ENCODE assay signal across 7 mouse cellular contexts in the genomic region with DNA sequence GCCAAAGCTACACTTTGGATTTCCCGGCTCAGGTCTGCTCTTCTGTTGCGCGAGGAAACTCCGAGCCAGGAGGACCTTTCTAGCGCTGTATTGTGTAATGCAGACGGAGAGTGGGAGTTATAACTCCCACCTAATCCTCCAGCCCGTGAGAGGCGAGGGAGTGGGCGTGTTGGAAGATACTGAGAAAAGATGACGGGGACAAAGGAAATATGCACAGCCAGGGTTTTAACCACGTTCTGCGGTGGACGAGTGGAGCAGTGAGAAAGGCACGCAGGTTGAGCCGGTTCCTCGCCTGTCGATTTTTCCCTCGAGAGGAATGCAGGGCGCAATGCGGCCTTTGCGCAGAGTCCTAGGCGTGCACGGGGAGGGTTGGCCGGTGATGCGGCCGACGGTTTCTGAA. TPM values are rescaled to one million over a fixed set of nuclear protein-coding genes. Genes with fewer than 3 reads are reported as not detected.
DNase-seq lines count a peak whose midpoint lies in the region; ATAC-seq and TF ChIP-seq lines count a peak whose summit lies in the region.

No protein-coding gene starts in this region.

- peaks cover 19% of the 10 kb centered on the region for H3K36me3 ChIP-seq in lung, embryonic 14.5 days (ENCODE audit: insufficient read depth)
- H3K36me3 ChIP-seq in hindbrain, embryonic 11.5 days (ENCODE audit: control insufficient read depth, insufficient read depth, low read length) = no peaks in the 10 kb centered on the region
- peaks cover 20% of the 10 kb centered on the region for H3K36me3 ChIP-seq in liver, embryonic 13.5 days
- peaks cover 10% of the 10 kb centered on the region for H3K36me3 ChIP-seq in stomach, embryonic 14.5 days (ENCODE audit: control insufficient read depth, insufficient read depth, low read length)

- WGBS in lung, embryonic 14.5 days = under 1% methylated on average over 27 of the region's 27 CpGs
- under 1% methylated on average over 27 of the region's 27 CpGs for WGBS in hindbrain, embryonic 11.5 days
- WGBS in liver, embryonic 13.5 days (ENCODE audit: insufficient replicate concordance) = 1% methylated on average over 27 of the region's 27 CpGs
- 0% methylated on average over 27 of the region's 27 CpGs for WGBS in stomach, embryonic 14.5 days

- TF ChIP-seq CTCF in lung, embryonic 14.5 days (IDR thresholded peaks at IDR 0.05; ENCODE audit: low read depth) = no peak

- peak overlapping the region; percentile 97 for H3K27ac ChIP-seq in lung, embryonic 14.5 days (ENCODE audit: low read depth)
- peak overlapping the region; percentile 87 for H3K27ac ChIP-seq in hindbrain, embryonic 11.5 days (ENCODE audit: low read depth, low read length)
- H3K27ac ChIP-seq in liver, embryonic 13.5 days = peak overlapping the region; percentile 84
- H3K27ac ChIP-seq in stomach, embryonic 14.5 days (ENCODE audit: low read length) = peak overlapping the region; percentile 92

- ATAC-seq in lung, embryonic 14.5 days (ENCODE audit: insufficient read depth) = peak; percentile 64
- ATAC-seq in common myeloid progenitor, adult 5-6 weeks (replicated peaks; ENCODE audit: low read depth, poor library complexity, severe bottlenecking) = peak; percentile 43
- no peak; the same call in 1 of the 2 replicates for ATAC-seq in hindbrain, embryonic 11.5 days (ENCODE audit: low FRiP score)
- ATAC-seq in liver, embryonic 13.5 days (ENCODE audit: low read depth) = peak; percentile 51
- peak; percentile 60 for ATAC-seq in stomach, embryonic 14.5 days (ENCODE audit: insufficient number of reproducible peaks, insufficient read depth, low FRiP score, low read depth)

- no peaks in the 10 kb centered on the region for H3K9me3 ChIP-seq in lung, embryonic 14.5 days (ENCODE audit: low read depth, low read length)
- H3K9me3 ChIP-seq in hindbrain, embryonic 11.5 days (ENCODE audit: control insufficient read depth, low read length) = no peaks in the 10 kb centered on the region
- no peaks in the 10 kb centered on the region for H3K9me3 ChIP-seq in liver, embryonic 13.5 days (replicated peaks)
- H3K9me3 ChIP-seq in stomach, embryonic 14.5 days (ENCODE audit: control insufficient read depth, low read depth, low read length) = no peaks in the 10 kb centered on the region

- peak; percentile 74 for DNase-seq in lung, embryonic 14.5 days
- DNase-seq in lung, postnatal 4 days = no peak
- no peak for DNase-seq in hindbrain, embryonic 11.5 days (ENCODE audit: low spot score)
- DNase-seq in liver, embryonic 13.5 days = no peak
- DNase-seq in adrenal gland, adult 2 months = no peak

- H3K4me1 ChIP-seq in lung, embryonic 14.5 days (ENCODE audit: insufficient read depth) = no peaks in the 10 kb centered on the region
- H3K4me1 ChIP-seq in hindbrain, embryonic 11.5 days (replicated peaks; ENCODE audit: control insufficient read depth, insufficient read depth, low read length) = no peaks in the 10 kb centered on the region
- peaks cover 20% of the 10 kb centered on the region for H3K4me1 ChIP-seq in liver, embryonic 13.5 days (replicated peaks)
- no peaks in the 10 kb centered on the region for H3K4me1 ChIP-seq in stomach, embryonic 14.5 days (ENCODE audit: control insufficient read depth, insufficient read depth, low read length)

- peak overlapping the region; percentile 65 for H3K4me3 ChIP-seq in lung, embryonic 14.5 days (ENCODE audit: low read depth, low read length)
- H3K4me3 ChIP-seq in hindbrain, embryonic 11.5 days (ENCODE audit: low read depth, low read length) = peak overlapping the region; percentile 46
- H3K4me3 ChIP-seq in liver, embryonic 13.5 days (replicated peaks) = peak overlapping the region; percentile 77
- peak overlapping the region; percentile 36 for H3K4me3 ChIP-seq in stomach, embryonic 14.5 days (ENCODE audit: low read depth, low read length)

- peak overlapping the region; percentile 73 for H3K9ac ChIP-seq in lung, embryonic 14.5 days
- peak overlapping the region; percentile 78 for H3K9ac ChIP-seq in hindbrain, embryonic 11.5 days (ENCODE audit: low read depth, low read length)
- H3K9ac ChIP-seq in liver, embryonic 13.5 days = peak overlapping the region; percentile 78
- H3K9ac ChIP-seq in stomach, embryonic 14.5 days (replicated peaks; ENCODE audit: low read depth, low read length) = peak overlapping the region; percentile 45

- no peaks in the 10 kb centered on the region for H3K27me3 ChIP-seq in lung, embryonic 14.5 days (ENCODE audit: insufficient read depth, low read length)
- no peaks in the 10 kb centered on the region for H3K27me3 ChIP-seq in hindbrain, embryonic 11.5 days (ENCODE audit: control insufficient read depth, insufficient read depth, low read length)
- no peaks in the 10 kb centered on the region for H3K27me3 ChIP-seq in liver, embryonic 13.5 days
- H3K27me3 ChIP-seq in stomach, embryonic 14.5 days (ENCODE audit: control insufficient read depth, insufficient read depth, low read length) = no peaks in the 10 kb centered on the region

- H3K4me2 ChIP-seq in lung, embryonic 14.5 days = peak overlapping the region; percentile 76
- H3K4me2 ChIP-seq in hindbrain, embryonic 11.5 days (replicated peaks; ENCODE audit: low read depth, low read length) = peak overlapping the region; percentile 60
- H3K4me2 ChIP-seq in liver, embryonic 13.5 days = peak overlapping the region; percentile 89
- peak overlapping the region; percentile 49 for H3K4me2 ChIP-seq in stomach, embryonic 14.5 days (replicated peaks; ENCODE audit: low read depth, low read length)

RNA-seq across cellular contexts. Expression of a gene that starts 0.7 kb away (rescaled TPM):
- polyA plus RNA-seq in lung, embryonic 14.5 days (2014; fragmentation: Nextera tagmentation; extraction: Ambion mirVana) = 75.0 and 81.6 TPM in 2 replicates
- 53.3 and 56.1 TPM in 2 replicates for total RNA-seq in common myeloid progenitor, adult 5-6 weeks (2017)
- polyA plus RNA-seq in hindbrain, embryonic 11.5 days (2014; fragmentation: Nextera tagmentation; extraction: Ambion mirVana) = 79.7 and 81.5 TPM in 2 replicates
- polyA plus RNA-seq in liver, embryonic 13.5 days (2015; fragmentation: Nextera tagmentation; extraction: Ambion mirVana) = 55.5 and 61.8 TPM in 2 replicates
- polyA plus RNA-seq in stomach, embryonic 14.5 days (2014; fragmentation: Nextera tagmentation; extraction: Ambion mirVana) = 66.4 and 75.7 TPM in 2 replicates
- total RNA-seq in adrenal gland, adult 2 months (2021) = 10 to 100 TPM; 36.0 TPM
- polyA plus RNA-seq in adrenal gland, adult 2 months (2012; rRNA removed) = 2.7 and 2.9 TPM in 2 replicates

RNA-seq across cellular contexts. Expression of a gene that starts 20.2 kb away (rescaled TPM):
- 1.8 and 3.6 TPM in 2 replicates for polyA plus RNA-seq in lung, embryonic 14.5 days (2014; fragmentation: Nextera tagmentation; extraction: Ambion mirVana)
- not detected in 2 replicates for total RNA-seq in common myeloid progenitor, adult 5-6 weeks (2017)
- 1.8 and 3.3 TPM in 2 replicates for polyA plus RNA-seq in hindbrain, embryonic 11.5 days (2014; fragmentation: Nextera tagmentation; extraction: Ambion mirVana)
- polyA plus RNA-seq in liver, embryonic 13.5 days (2015; fragmentation: Nextera tagmentation; extraction: Ambion mirVana) = 0.98 and 6.2 TPM in 2 replicates
- polyA plus RNA-seq in stomach, embryonic 14.5 days (2014; fragmentation: Nextera tagmentation; extraction: Ambion mirVana) = 5.9 and 7.7 TPM in 2 replicates
- not detected for total RNA-seq in adrenal gland, adult 2 months (2021)
- not detected in 2 replicates for polyA plus RNA-seq in adrenal gland, adult 2 months (2012; rRNA removed)

RNA-seq across cellular contexts. Expression of a gene that starts 37.9 kb away (rescaled TPM):
- not detected in 2 replicates for polyA plus RNA-seq in lung, embryonic 14.5 days (2014; fragmentation: Nextera tagmentation; extraction: Ambion mirVana)
- not detected in 2 replicates for total RNA-seq in common myeloid progenitor, adult 5-6 weeks (2017)
- not detected in 2 replicates for polyA plus RNA-seq in hindbrain, embryonic 11.5 days (2014; fragmentation: Nextera tagmentation; extraction: Ambion mirVana)
- polyA plus RNA-seq in liver, embryonic 13.5 days (2015; fragmentation: Nextera tagmentation; extraction: Ambion mirVana) = not detected in 2 replicates
- polyA plus RNA-seq in stomach, embryonic 14.5 days (2014; fragmentation: Nextera tagmentation; extraction: Ambion mirVana) = not detected in 2 replicates
- not detected for total RNA-seq in adrenal gland, adult 2 months (2021)
- polyA plus RNA-seq in adrenal gland, adult 2 months (2012; rRNA removed) = not detected in 2 replicates

RNA-seq across cellular contexts. Expression of a gene that starts 47.9 kb away (rescaled TPM):
- 4.6 and 87.1 TPM in 2 replicates for polyA plus RNA-seq in lung, embryonic 14.5 days (2014; fragmentation: Nextera tagmentation; extraction: Ambion mirVana)
- total RNA-seq in common myeloid progenitor, adult 5-6 weeks (2017) = not detected in 2 replicates
- 0.34 and 0.84 TPM in 2 replicates for polyA plus RNA-seq in hindbrain, embryonic 11.5 days (2014; fragmentation: Nextera tagmentation; extraction: Ambion mirVana)
- 0.69 and 2.9 TPM in 2 replicates for polyA plus RNA-seq in liver, embryonic 13.5 days (2015; fragmentation: Nextera tagmentation; extraction: Ambion mirVana)
- 0.75 and 1.00 TPM in 2 replicates for polyA plus RNA-seq in stomach, embryonic 14.5 days (2014; fragmentation: Nextera tagmentation; extraction: Ambion mirVana)
- total RNA-seq in adrenal gland, adult 2 months (2021) = not detected
- polyA plus RNA-seq in adrenal gland, adult 2 months (2012; rRNA removed) = not detected in 2 replicates

Comparison
In these comparisons a context has a peak if more than half of its experiments do, and no peak if none do; other contexts are left out.
1. RNA of a gene that starts 0.7 kb away (polyA plus RNA-seq): 75.0 to 81.6 TPM in lung, embryonic 14.5 days, 79.7 to 81.5 TPM in hindbrain, embryonic 11.5 days, 66.4 to 75.7 TPM in stomach, embryonic 14.5 days and 55.5 to 61.8 TPM in liver, embryonic 13.5 days; 2.7 to 2.9 TPM in adrenal gland, adult 2 months; every median in the first group is over 10 times any median in the second.
2. Peak in every context shown above with its lines, with median percentiles within 50 percentile points of each other: H3K27ac ChIP-seq, H3K4me2 ChIP-seq, H3K4me3 ChIP-seq and H3K9ac ChIP-seq.